Mouse (Mus musculus) forebrain, postnatal 0 days (tissue): ENCODE measurements around the gene Ppfibp1. TPM values are rescaled to one million over a fixed set of nuclear protein-coding genes. Genes with fewer than 3 reads are reported as not detected.

Experiments used
- ATAC-seq: fragments of 200-750 bp; cut with Nextera tagmentation; 2 replicates; pipeline ENCODE4 v1.8.0; 2017; ENCODE audit warnings: mild to moderate bottlenecking, moderate library complexity
- DNase-seq: peaks from one replicate; pipeline ENCODE4 v3.0.0-alpha.2; 2015
- H3K27ac ChIP-seq: fragments of 300-500 bp; sonication (generic); 2 replicates; pipeline ENCODE4 v1.5.1; 2014; ENCODE audit warnings: low read depth, mild to moderate bottlenecking, antibody characterized with exemption, low read length, moderate library complexity, mixed read lengths
- H3K27me3 ChIP-seq: fragments of 300-500 bp; sonication (generic); 2 replicates; pipeline ENCODE4 v1.6.1; 2014; ENCODE audit warnings: mild to moderate bottlenecking, low read length, mixed read lengths; ENCODE audit not compliant: insufficient read depth
- H3K36me3 ChIP-seq: fragments of 300-500 bp; sonication (generic); 2 replicates; pipeline ENCODE4 v1.6.1; 2014; ENCODE audit warnings: mild to moderate bottlenecking, moderate library complexity; ENCODE audit not compliant: insufficient read depth
- H3K4me1 ChIP-seq: fragments of 300-500 bp; sonication (generic); 2 replicates; pipeline ENCODE4 v1.6.1; 2014; ENCODE audit warnings: antibody characterized with exemption; ENCODE audit not compliant: insufficient read depth
- H3K4me2 ChIP-seq: fragments of 300-500 bp; sonication (generic); 2 replicates; pipeline ENCODE4 v1.6.1; 2014; ENCODE audit warnings: low read depth, mild to moderate bottlenecking, moderate library complexity
- H3K4me3 ChIP-seq: fragments of 300-500 bp; sonication (generic); 2 replicates; pipeline ENCODE4 v1.5.1; 2014; ENCODE audit warnings: low read depth, low read length, mixed read lengths
- H3K9ac ChIP-seq: fragments of 300-500 bp; sonication (generic); 2 replicates; pipeline ENCODE4 v1.6.1; 2014; ENCODE audit warnings: mild to moderate bottlenecking
- H3K9me3 ChIP-seq: fragments of 300-500 bp; sonication (generic); 2 replicates; pipeline ENCODE4 v1.6.1; 2016; ENCODE audit warnings: low read length
- CTCF ChIP-seq: sonication (generic); IDR thresholded peaks from 2 replicates; pipeline ENCODE4 v1.5.1; 2016; ENCODE audit warnings: antibody characterized with exemption, control low read depth, low read depth
- WGBS: fragments of 180-500 bp; shearing (Covaris S2); extraction: QIAGEN DNeasy Blood & Tissue Kit; methylation state at CpG from one replicate; pipeline ENCODE4 v1.1.7; 2014; 5-methylcytosine and 5-hydroxymethylcytosine counted together
- polyA plus RNA-seq: library from polyadenylated mRNA; unstranded; fragments of >200 nt; fragmentation: Nextera tagmentation; extraction: Ambion mirVana; gene quantifications from 2 replicates; pipeline ENCODE4 v1.2.1, GENCODE M21; 2015
- total RNA-seq: library from RNA; depleted of rRNA; stranded (reverse); fragments of >200 nt; gene quantifications from 2 replicates; pipeline ENCODE4 v1.2.3, GENCODE M21; 2014

The Ppfibp1 gene
- total and polyA plus RNA-seq, 2 experiments from 2014 or later = 23.8 to 33.0 TPM

DNA sequence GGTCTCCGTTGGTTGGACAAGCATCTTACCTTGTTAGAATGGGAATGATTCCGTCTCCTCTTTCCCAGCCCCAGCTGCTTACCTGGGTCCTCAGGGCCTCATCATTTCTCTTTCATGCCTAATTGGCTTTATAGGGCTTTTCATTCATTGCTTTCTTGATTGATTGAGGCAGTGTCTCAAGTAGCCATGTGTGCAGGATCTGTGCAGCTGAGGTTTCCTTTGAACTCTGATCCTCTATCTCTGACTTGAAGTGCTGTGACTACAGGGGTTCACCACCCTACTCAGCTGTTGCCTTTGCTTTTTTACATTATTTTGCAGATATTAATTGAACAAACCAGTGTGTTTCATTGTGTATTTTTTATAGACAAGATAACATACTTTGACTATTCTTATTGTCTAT is 40.7 kb downstream of the Ppfibp1 start:
- WGBS = 45% methylated on average over 2 of the region's 2 CpGs

DNA sequence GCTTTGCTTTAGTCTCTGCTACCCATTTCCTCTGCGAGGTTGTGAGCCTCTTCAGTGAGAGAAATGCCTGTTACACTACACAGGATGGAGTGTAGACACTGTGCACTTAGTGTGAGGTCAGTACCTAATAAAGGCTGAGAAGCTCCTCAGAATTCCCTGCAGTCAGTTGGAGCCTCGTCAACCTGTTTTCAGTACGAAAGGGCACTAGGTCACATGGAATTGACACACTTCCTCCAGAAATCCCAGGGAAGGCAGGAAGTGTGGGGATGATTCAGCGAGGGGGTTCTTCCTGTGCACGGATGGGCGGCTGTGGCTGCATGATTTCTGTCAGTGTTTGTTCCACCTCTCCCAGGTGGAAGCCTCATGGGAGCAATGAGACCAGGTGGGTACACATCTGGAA is 44.8 kb downstream of the Ppfibp1 start:
- Histone ChIP-seq H3K9ac (no peak overlapping the region), H3K4me2 (no peak overlapping the region), H3K27me3 (no peaks in the 10 kb centered on the region), H3K4me3 (no peak overlapping the region), H3K9me3 (no peaks in the 10 kb centered on the region), H3K4me1 (no peaks in the 10 kb centered on the region), H3K36me3 (no peaks in the 10 kb centered on the region), H3K27ac (no peak overlapping the region)
- TF ChIP-seq CTCF = no peak
- 80% methylated on average over 6 of the region's 6 CpGs for WGBS
- no peak for DNase-seq
- ATAC-seq = no peak

More for the DNA sequence above, 40.7 kb downstream of the Ppfibp1 start:
- Histone ChIP-seq H3K9ac (no peak overlapping the region), H3K27me3 (no peaks in the 10 kb centered on the region), H3K36me3 (no peaks in the 10 kb centered on the region), H3K4me2 (no peak overlapping the region), H3K9me3 (no peaks in the 10 kb centered on the region), H3K4me3 (no peak overlapping the region), H3K4me1 (no peaks in the 10 kb centered on the region), H3K27ac (no peak overlapping the region)
- ATAC-seq = no peak
- no peak for DNase-seq
- TF ChIP-seq CTCF = no peak

DNA sequence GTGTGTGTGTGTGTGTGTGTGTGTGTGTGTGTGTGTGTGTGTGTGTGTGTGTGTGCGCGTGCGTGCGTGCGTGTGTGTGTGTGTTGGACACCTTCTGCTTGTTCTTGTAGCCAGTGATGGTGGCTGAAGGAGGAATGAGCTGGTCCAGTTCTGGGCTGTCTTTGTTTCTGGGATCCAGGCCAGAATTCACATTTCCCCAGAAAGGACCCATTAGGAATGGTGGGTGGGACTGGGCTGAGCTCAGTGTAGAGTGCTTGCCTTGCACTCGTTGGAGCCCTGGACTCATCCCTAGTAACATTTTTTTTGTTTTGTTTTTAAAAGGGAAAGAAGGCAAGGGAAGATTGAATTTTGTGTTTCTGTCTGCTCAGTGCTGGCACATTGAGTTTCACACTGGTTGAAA is 47.7 kb downstream of the Ppfibp1 start:
- ATAC-seq = peak; percentile 47; the same call in 1 of the 2 replicates
- no peak for TF ChIP-seq CTCF
- H3K9me3 ChIP-seq = no peaks in the 10 kb centered on the region
- no peaks in the 10 kb centered on the region for H3K36me3 ChIP-seq
- H3K27me3 ChIP-seq = no peaks in the 10 kb centered on the region
- 79% methylated on average over 6 of the region's 6 CpGs for WGBS
- H3K4me1 ChIP-seq = no peaks in the 10 kb centered on the region
- DNase-seq = no peak
- H3K4me3 ChIP-seq = no peak overlapping the region
- no peak overlapping the region for H3K27ac ChIP-seq
- no peak overlapping the region for H3K4me2 ChIP-seq
- no peak overlapping the region for H3K9ac ChIP-seq

- Histone ChIP-seq H3K9ac (no peak overlapping the region), H3K4me3 (no peak overlapping the region), H3K4me2 (no peak overlapping the region), H3K36me3 (no peaks in the 10 kb centered on the region), H3K9me3 (no peaks in the 10 kb centered on the region), H3K27me3 (no peaks in the 10 kb centered on the region), H3K4me1 (no peaks in the 10 kb centered on the region), H3K27ac (no peak overlapping the region)
- DNase-seq (no peak), ATAC-seq (no peak)
- WGBS = 89% methylated on average over 8 of the region's 8 CpGs
- no peak for TF ChIP-seq CTCF
Observed at GRCm38 (mm10) chr6:146939026-146939425, 50.7 kb downstream of the Ppfibp1 start.

- 89% methylated on average over 7 of the region's 7 CpGs for WGBS
- H3K36me3 ChIP-seq = no peaks in the 10 kb centered on the region
- H3K27me3 ChIP-seq = no peaks in the 10 kb centered on the region
- TF ChIP-seq CTCF = no peak
- H3K9ac ChIP-seq = no peak overlapping the region
- no peak overlapping the region for H3K4me3 ChIP-seq
- H3K4me2 ChIP-seq = no peak overlapping the region
- DNase-seq = no peak
- no peaks in the 10 kb centered on the region for H3K9me3 ChIP-seq
- no peak for ATAC-seq
- no peak overlapping the region for H3K27ac ChIP-seq
- no peaks in the 10 kb centered on the region for H3K4me1 ChIP-seq
Observed at GRCm38 (mm10) chr6:146941505-146942275, 53.4 kb downstream of the Ppfibp1 start.

DNA sequence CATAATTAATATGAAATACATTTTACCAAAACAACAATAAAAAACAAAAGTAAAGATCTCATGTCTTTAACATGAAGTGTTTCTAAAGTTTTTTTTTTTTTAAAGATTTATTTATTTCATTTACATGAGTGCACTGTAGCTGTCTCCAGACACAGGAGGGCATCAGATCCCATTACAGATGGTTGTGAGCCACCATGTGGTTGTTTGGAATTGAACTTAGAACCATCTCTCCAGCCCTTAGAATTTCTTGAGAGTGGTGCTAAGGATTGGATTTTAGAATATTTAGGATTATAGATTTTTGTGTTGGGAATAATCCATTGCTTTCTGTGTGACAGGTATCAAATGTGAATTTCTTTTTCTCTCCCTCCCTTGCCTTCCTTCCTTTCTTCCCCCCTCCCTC is 55.7 kb downstream of the Ppfibp1 start:
- Histone ChIP-seq H3K36me3 (no peaks in the 10 kb centered on the region), H3K4me1 (no peaks in the 10 kb centered on the region), H3K9me3 (no peaks in the 10 kb centered on the region), H3K4me3 (no peak overlapping the region), H3K27me3 (no peaks in the 10 kb centered on the region), H3K9ac (no peak overlapping the region), H3K27ac (no peak overlapping the region), H3K4me2 (no peak overlapping the region)
- no peak for TF ChIP-seq CTCF
- ATAC-seq = no peak
- DNase-seq = no peak

DNA sequence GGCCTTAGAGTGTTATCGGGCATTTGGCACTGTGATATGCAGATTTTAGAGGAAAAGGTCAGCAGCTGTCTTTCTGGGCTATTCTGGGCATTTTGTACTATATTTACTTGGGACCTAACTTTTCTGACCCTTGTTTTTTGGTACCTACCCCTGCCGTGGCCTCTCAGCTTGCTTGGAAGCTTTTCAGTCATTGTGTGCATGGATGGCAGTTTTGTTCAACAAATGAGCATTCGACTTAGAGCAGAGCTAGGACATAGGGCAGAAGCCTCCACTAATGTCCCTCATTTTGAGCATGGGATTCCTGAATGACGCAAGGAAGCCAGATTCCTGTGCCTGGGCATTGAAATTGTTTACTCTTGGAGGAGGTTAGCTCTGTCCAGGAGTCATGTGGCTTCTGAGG is 56.5 kb downstream of the Ppfibp1 start:
- H3K4me1 ChIP-seq = no peaks in the 10 kb centered on the region
- no peak for DNase-seq
- WGBS = 55% methylated on average over 4 of the region's 4 CpGs
- H3K27ac ChIP-seq = no peak overlapping the region
- no peak for ATAC-seq
- no peak for TF ChIP-seq CTCF
- H3K4me2 ChIP-seq = no peak overlapping the region
- H3K9me3 ChIP-seq = no peaks in the 10 kb centered on the region
- H3K4me3 ChIP-seq = no peak overlapping the region
- H3K27me3 ChIP-seq = no peaks in the 10 kb centered on the region
- H3K36me3 ChIP-seq = no peaks in the 10 kb centered on the region
- H3K9ac ChIP-seq = no peak overlapping the region
